Mouse (Mus musculus) kidney, postnatal 0 days (tissue): ENCODE results near the gene Lxn. TPM values are rescaled to one million over a fixed set of nuclear protein-coding genes. Genes with fewer than 3 reads are reported as not detected.

Source experiments
- ATAC-seq: fragments of 200-750 bp; cut with Nextera tagmentation; replicated peaks from 2 replicates; pipeline ENCODE4 v1.8.0; 2017; ENCODE audit warnings: low read depth, moderate number of reproducible peaks, moderate TSS enrichment, moderate library complexity; ENCODE audit not compliant: low FRiP score
- DNase-seq: peaks from one replicate; pipeline ENCODE4 v3.0.0-alpha.2; 2016; ENCODE audit warnings: low spot score
- H3K27ac ChIP-seq: fragments of 300-500 bp; sonication (generic); 2 replicates; pipeline ENCODE4 v1.5.1; 2014; ENCODE audit warnings: mild to moderate bottlenecking
- H3K27me3 ChIP-seq: fragments of 300-500 bp; sonication (generic); 2 replicates; pipeline ENCODE4 v1.6.1; 2014; ENCODE audit warnings: low read length, mixed read lengths; ENCODE audit not compliant: insufficient read depth
- H3K36me3 ChIP-seq: fragments of 300-500 bp; sonication (generic); 2 replicates; pipeline ENCODE4 v1.6.1; 2014; ENCODE audit warnings: low read length, mixed read lengths; ENCODE audit not compliant: insufficient read depth
- H3K4me1 ChIP-seq: fragments of 300-500 bp; sonication (generic); replicated peaks from 2 replicates; pipeline ENCODE4 v1.6.1; 2014; ENCODE audit warnings: antibody characterized with exemption, low read length, mixed read lengths; ENCODE audit not compliant: insufficient read depth
- H3K4me2 ChIP-seq: fragments of 300-500 bp; sonication (generic); 2 replicates; pipeline ENCODE4 v1.6.1; 2014; ENCODE audit warnings: mild to moderate bottlenecking, low read length, moderate library complexity, mixed read lengths
- H3K4me3 ChIP-seq: fragments of 300-500 bp; sonication (generic); replicated peaks from 2 replicates; pipeline ENCODE4 v1.5.1; 2014; ENCODE audit warnings: low read depth, low read length
- H3K9ac ChIP-seq: fragments of 300-500 bp; sonication (generic); 2 replicates; pipeline ENCODE4 v1.6.1; 2014; ENCODE audit warnings: low read depth, low read length
- H3K9me3 ChIP-seq: fragments of 300-500 bp; sonication (generic); replicated peaks from 2 replicates; pipeline ENCODE4 v1.6.1; 2016; ENCODE audit warnings: low read length, inconsistent platforms, mixed read lengths
- CTCF ChIP-seq: IDR thresholded peaks from 2 replicates; pipeline ENCODE4 v1.5.1; 2016; ENCODE audit warnings: antibody characterized with exemption, low read depth, mild to moderate bottlenecking, moderate library complexity
- WGBS: fragments of 180-500 bp; shearing (Covaris S2); extraction: QIAGEN DNeasy Blood & Tissue Kit; methylation state at CpG from one replicate; pipeline ENCODE4 v1.1.7; 2014; 5-methylcytosine and 5-hydroxymethylcytosine counted together
- polyA plus RNA-seq: library from polyadenylated mRNA; unstranded; fragments of >200 nt; fragmentation: Nextera tagmentation; extraction: Ambion mirVana; gene quantifications from 2 replicates; pipeline ENCODE4 v1.2.1, GENCODE M21; 2015

Gene Lxn
- polyA plus RNA-seq, 1 experiment from 2014 or later, result 66.6 TPM

- Histone ChIP-seq H3K9me3 (no peaks in the 10 kb centered on the region), H3K4me3 (no peak overlapping the region), H3K9ac (no peak overlapping the region), H3K4me1 (no peaks in the 10 kb centered on the region), H3K4me2 (no peak overlapping the region), H3K27me3 (no peaks in the 10 kb centered on the region), H3K36me3 (peaks cover 35% of the 10 kb centered on the region), H3K27ac (no peak overlapping the region)
- no peak for ATAC-seq
- TF ChIP-seq CTCF, result no peak
- DNase-seq, result no peak
- WGBS, result 93% methylated on average over 6 of the region's 6 CpGs
Measured at GRCm38 (mm10) chr3:67434011-67434410, 29.7 kb downstream of the Lxn start.

- Histone ChIP-seq H3K36me3 (0 out of 2 replicates have a peak, but pooled peaks cover 9% of the 10 kb centered on the region), H3K27ac (peak within 1 kb of the TSS; percentile 43; the same call in 1 of the 2 replicates), H3K9ac (peak within 1 kb of the TSS; percentile 85), H3K4me2 (peak within 1 kb of the TSS; percentile 81), H3K4me1 (no peaks in the 10 kb centered on the region), H3K27me3 (no peaks in the 10 kb centered on the region), H3K9me3 (no peaks in the 10 kb centered on the region; the same call in 1 of the 2 replicates), H3K4me3 (peak within 1 kb of the TSS; percentile 97)
- peak; percentile 87 for TF ChIP-seq CTCF
- WGBS, result under 1% methylated on average over 24 of the region's 24 CpGs
- ATAC-seq (peak; percentile 95), DNase-seq (peak; percentile 95)
Measured at GRCm38 (mm10) chr3:67429999-67430380, 33.7 kb downstream of the Lxn start, which contains the start of gene Gfm1. Gene Gfm1, plus strand, starts transcription at chr3:67430096.

GRCm38 (mm10) chr3:67429338-67429998 is 34.3 kb downstream of the Lxn start:
- H3K4me3 ChIP-seq, result peak overlapping the region; percentile 97
- H3K27me3 ChIP-seq, result no peaks in the 10 kb centered on the region
- H3K9me3 ChIP-seq, result no peaks in the 10 kb centered on the region; the same call in 1 of the 2 replicates
- TF ChIP-seq CTCF, result peak; percentile 52
- 31% methylated on average over 8 of the region's 8 CpGs for WGBS
- no peaks in the 10 kb centered on the region for H3K4me1 ChIP-seq
- H3K4me2 ChIP-seq, result peak overlapping the region; percentile 81
- DNase-seq (no peak), ATAC-seq (peak; percentile 44; the same call in 1 of the 2 replicates)
- H3K9ac ChIP-seq, result no peak overlapping the region
- no peak overlapping the region for H3K27ac ChIP-seq
- H3K36me3 ChIP-seq, result 0 out of 2 replicates have a peak, but pooled peaks cover 9% of the 10 kb centered on the region

Other genes starting within 250 kb of the Lxn start
- gene Mlf1, start 89.8 kb downstream of the Lxn start, polyA plus RNA-seq, result 7.7 and 8.2 TPM in 2 replicates
- gene Gm17402, start 88.8 kb downstream of the Lxn start, polyA plus RNA-seq, result not detected in 2 replicates
- 59.1 and 66.7 TPM in 2 replicates for gene Gfm1, start 33.8 kb downstream of the Lxn start, polyA plus RNA-seq
- gene Rarres1, start 51.6 kb upstream of the Lxn start, polyA plus RNA-seq, result 6.7 and 7.6 TPM in 2 replicates
- 103 and 111 TPM in 2 replicates for gene Mfsd1, start 118.8 kb upstream of the Lxn start, polyA plus RNA-seq